Mouse (Mus musculus) forebrain, embryonic 11.5 days (tissue): Measurements from ENCODE around the gene Map3k5. TPM values are rescaled to one million over a fixed set of nuclear protein-coding genes. Genes with fewer than 3 reads are reported as not detected.
A peak's percentile ranks its signal among the peaks of the same experiment; 100 is the strongest.

Source experiments
- ATAC-seq: fragments of 200-750 bp; cut with Nextera tagmentation; replicated peaks from 2 replicates; pipeline ENCODE4 v1.8.0; 2017; ENCODE audit warnings: moderate TSS enrichment; ENCODE audit not compliant: low FRiP score
- DNase-seq: peaks from one replicate; pipeline ENCODE4 v3.0.0-alpha.2; 2017; ENCODE audit warnings: low spot score
- H3K27ac ChIP-seq: fragments of 300-500 bp; sonication (generic); 2 replicates; pipeline ENCODE4 v1.5.1; 2014; ENCODE audit warnings: low read depth, low read length
- H3K27me3 ChIP-seq: fragments of 300-500 bp; sonication (generic); 2 replicates; pipeline ENCODE4 v1.6.1; 2014; ENCODE audit warnings: mild to moderate bottlenecking, low read length, mixed read lengths; ENCODE audit not compliant: control insufficient read depth, insufficient read depth
- H3K36me3 ChIP-seq: fragments of 300-500 bp; sonication (generic); 2 replicates; pipeline ENCODE4 v1.6.1; 2014; ENCODE audit warnings: mild to moderate bottlenecking, low read length, moderate library complexity, mixed read lengths; ENCODE audit not compliant: control insufficient read depth, insufficient read depth
- H3K4me1 ChIP-seq: fragments of 300-500 bp; sonication (generic); replicated peaks from 2 replicates; pipeline ENCODE4 v1.6.1; 2014; ENCODE audit warnings: low read length, mixed read lengths; ENCODE audit not compliant: control insufficient read depth, insufficient read depth
- H3K4me2 ChIP-seq: fragments of 300-500 bp; sonication (generic); 2 replicates; pipeline ENCODE4 v1.6.1; 2014; ENCODE audit warnings: low read depth, mild to moderate bottlenecking, low read length, moderate library complexity, mixed read lengths; ENCODE audit not compliant: severe bottlenecking
- H3K4me3 ChIP-seq: fragments of 300-500 bp; sonication (generic); 2 replicates; pipeline ENCODE4 v1.5.1; 2014; ENCODE audit warnings: low read depth, low read length
- H3K9ac ChIP-seq: fragments of 300-500 bp; sonication (generic); 2 replicates; pipeline ENCODE4 v1.6.1; 2014; ENCODE audit warnings: low read length
- H3K9me3 ChIP-seq: fragments of 300-500 bp; sonication (generic); 2 replicates; pipeline ENCODE4 v1.6.1; 2016; ENCODE audit warnings: low read length, mixed read lengths; ENCODE audit not compliant: control insufficient read depth
- WGBS: fragments of 180-500 bp; shearing (Covaris S2); extraction: QIAGEN DNeasy Blood & Tissue Kit; methylation state at CpG from one replicate; pipeline ENCODE4 v1.1.7; 2014; 5-methylcytosine and 5-hydroxymethylcytosine counted together
- polyA plus RNA-seq: library from polyadenylated mRNA; unstranded; fragments of >200 nt; fragmentation: Nextera tagmentation; extraction: Ambion mirVana; gene quantifications from 2 replicates; pipeline ENCODE4 v1.2.1, GENCODE M21; 2014

Gene Map3k5
- polyA plus RNA-seq, 1 experiment from 2014 or later, result 0.49 TPM

DNA sequence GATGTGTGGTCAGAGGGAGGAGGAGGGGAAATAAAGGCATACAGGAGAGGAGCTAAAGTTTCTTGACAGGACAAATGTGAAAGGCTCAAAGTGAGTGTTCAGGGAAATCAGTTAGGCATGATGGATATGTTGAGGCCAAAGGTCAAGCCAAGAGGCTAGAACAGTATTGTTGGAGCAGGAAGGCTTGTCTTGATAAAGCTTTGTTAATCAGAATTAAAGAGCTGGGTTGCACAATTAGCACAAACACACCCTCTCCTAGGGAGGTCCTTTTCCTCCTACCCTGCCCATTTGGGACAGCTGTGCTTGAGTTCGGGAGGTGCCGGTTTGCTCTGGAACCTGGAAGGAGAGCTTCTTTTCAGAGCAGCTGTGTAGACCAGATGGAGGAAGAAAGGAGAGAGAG, 219.2 kb downstream of the Map3k5 start:
- no peaks in the 10 kb centered on the region for H3K9me3 ChIP-seq
- DNase-seq, result no peak
- H3K9ac ChIP-seq, result no peak overlapping the region
- H3K4me3 ChIP-seq, result no peak overlapping the region
- H3K4me1 ChIP-seq, result peaks cover 6% of the 10 kb centered on the region; the same call in 1 of the 2 replicates
- no peaks in the 10 kb centered on the region for H3K36me3 ChIP-seq
- H3K4me2 ChIP-seq, result no peak overlapping the region
- no peak for ATAC-seq
- peaks cover 10% of the 10 kb centered on the region for H3K27me3 ChIP-seq
- no peak overlapping the region for H3K27ac ChIP-seq
- WGBS, result 23% methylated on average over 2 of the region's 2 CpGs

GRCm38 (mm10) chr10:20155401-20155800, 221.1 kb downstream of the Map3k5 start:
- H3K27me3 ChIP-seq, result no peaks in the 10 kb centered on the region
- no peak overlapping the region for H3K4me3 ChIP-seq
- no peak for DNase-seq
- no peaks in the 10 kb centered on the region for H3K4me1 ChIP-seq
- H3K9me3 ChIP-seq, result no peaks in the 10 kb centered on the region
- no peak overlapping the region for H3K9ac ChIP-seq
- ATAC-seq, result no peak
- no peak overlapping the region for H3K4me2 ChIP-seq
- 86% methylated on average over 7 of the region's 7 CpGs for WGBS
- no peak overlapping the region for H3K27ac ChIP-seq
- H3K36me3 ChIP-seq, result no peaks in the 10 kb centered on the region

DNA sequence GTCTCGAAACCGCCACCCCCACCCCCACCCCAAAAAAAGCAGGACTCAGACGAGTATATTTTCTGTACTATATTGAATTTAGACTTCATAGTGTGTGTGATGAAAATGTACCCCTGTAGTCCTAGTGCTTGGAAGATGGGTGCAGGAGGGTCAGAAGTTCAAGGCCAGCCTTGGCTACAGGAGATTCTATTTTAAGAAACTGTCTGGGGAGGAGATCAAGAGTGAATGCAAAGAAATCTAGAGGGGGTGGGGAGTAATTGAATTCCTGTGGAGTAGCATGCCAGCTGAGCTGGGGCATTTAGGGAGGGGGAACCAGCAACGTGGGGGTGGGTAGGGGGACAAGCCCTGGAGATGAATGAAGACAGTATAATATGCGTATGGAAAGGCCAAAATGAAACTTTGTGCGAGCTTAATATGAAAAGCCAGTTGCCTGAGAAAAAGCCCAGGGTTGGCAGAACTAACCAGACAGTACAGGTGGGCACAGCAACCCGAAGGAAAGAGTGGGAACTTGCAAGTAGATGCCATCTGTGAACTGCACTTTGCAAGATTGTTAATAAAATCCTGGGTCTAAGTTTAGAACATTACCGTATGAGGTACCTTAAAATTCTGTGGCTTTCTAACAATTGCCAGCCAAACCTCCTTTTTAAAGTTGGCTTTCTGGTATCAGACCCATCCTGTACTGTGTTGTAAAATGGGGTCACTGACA, 222.9 kb downstream of the Map3k5 start:
- ATAC-seq (no peak), DNase-seq (no peak)
- Histone ChIP-seq H3K9me3 (no peaks in the 10 kb centered on the region), H3K27ac (no peak overlapping the region), H3K4me2 (no peak overlapping the region), H3K4me1 (no peaks in the 10 kb centered on the region), H3K27me3 (no peaks in the 10 kb centered on the region), H3K4me3 (no peak overlapping the region), H3K9ac (no peak overlapping the region), H3K36me3 (no peaks in the 10 kb centered on the region)
- WGBS, result 87% methylated on average over 8 of the region's 8 CpGs

GRCm38 (mm10) chr10:20158756-20159155, 224.5 kb downstream of the Map3k5 start:
- no peak overlapping the region for H3K9ac ChIP-seq
- no peaks in the 10 kb centered on the region for H3K27me3 ChIP-seq
- H3K4me3 ChIP-seq, result no peak overlapping the region
- H3K9me3 ChIP-seq, result no peaks in the 10 kb centered on the region
- no peaks in the 10 kb centered on the region for H3K4me1 ChIP-seq
- 63% methylated on average over 4 of the region's 4 CpGs for WGBS
- H3K36me3 ChIP-seq, result no peaks in the 10 kb centered on the region
- ATAC-seq, result no peak
- H3K4me2 ChIP-seq, result no peak overlapping the region
- H3K27ac ChIP-seq, result no peak overlapping the region
- DNase-seq, result peak; percentile 24

DNA sequence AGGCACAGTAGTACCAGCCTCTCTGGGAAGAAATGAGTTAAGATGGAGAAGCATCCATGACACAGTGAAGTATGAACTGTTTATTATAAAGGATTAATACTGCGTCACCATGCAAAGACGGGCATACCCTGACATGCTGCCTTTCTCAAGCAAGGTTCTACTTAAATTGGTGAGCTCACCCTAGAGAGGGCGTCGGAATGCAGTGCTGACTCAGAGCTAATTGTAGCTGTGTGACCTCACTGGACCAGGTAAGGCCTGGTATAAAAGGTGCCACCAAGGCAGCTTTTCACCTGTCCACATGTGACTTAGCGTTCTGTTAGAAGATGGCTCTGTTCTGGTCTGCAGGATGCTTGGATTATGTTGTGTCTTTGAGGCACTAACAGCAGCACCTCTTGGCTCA, 225.0 kb downstream of the Map3k5 start:
- Histone ChIP-seq H3K27me3 (no peaks in the 10 kb centered on the region), H3K9me3 (no peaks in the 10 kb centered on the region), H3K9ac (no peak overlapping the region), H3K4me2 (no peak overlapping the region), H3K36me3 (no peaks in the 10 kb centered on the region), H3K27ac (no peak overlapping the region), H3K4me3 (no peak overlapping the region), H3K4me1 (no peaks in the 10 kb centered on the region)
- 89% methylated on average over 5 of the region's 5 CpGs for WGBS
- DNase-seq (peak; percentile 10), ATAC-seq (no peak)

DNA sequence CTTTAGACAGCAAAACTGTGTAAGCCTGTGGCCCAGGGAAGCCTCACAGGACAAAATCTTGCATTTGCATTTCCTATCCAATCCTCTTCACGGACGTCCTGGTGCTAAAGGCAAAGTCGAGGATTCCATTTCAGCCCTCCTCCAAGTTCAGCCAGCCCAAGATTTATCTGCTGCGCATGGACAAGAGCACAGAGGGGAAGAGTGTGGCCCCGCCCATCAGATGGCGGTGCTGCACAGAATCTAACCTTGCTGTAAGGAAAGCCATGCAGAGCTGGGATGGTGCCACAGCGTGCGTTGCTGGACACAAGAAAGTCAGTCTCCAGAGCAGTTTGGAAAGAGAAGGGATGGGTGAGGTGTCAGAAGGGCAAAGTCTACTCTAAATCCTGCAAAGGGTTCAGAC, 226.6 kb downstream of the Map3k5 start:
- Histone ChIP-seq H3K4me3 (no peak overlapping the region), H3K27ac (no peak overlapping the region), H3K36me3 (no peaks in the 10 kb centered on the region), H3K9ac (no peak overlapping the region), H3K27me3 (no peaks in the 10 kb centered on the region), H3K4me2 (no peak overlapping the region), H3K4me1 (no peaks in the 10 kb centered on the region), H3K9me3 (no peaks in the 10 kb centered on the region)
- WGBS, result 62% methylated on average over 8 of the region's 8 CpGs
- DNase-seq, result no peak
- no peak for ATAC-seq

- WGBS, result 91% methylated on average over 5 of the region's 5 CpGs
- ATAC-seq, result no peak
- Histone ChIP-seq H3K9me3 (no peaks in the 10 kb centered on the region), H3K9ac (no peak overlapping the region), H3K4me2 (no peak overlapping the region), H3K27ac (no peak overlapping the region), H3K36me3 (no peaks in the 10 kb centered on the region), H3K4me3 (no peak overlapping the region), H3K27me3 (no peaks in the 10 kb centered on the region), H3K4me1 (no peaks in the 10 kb centered on the region)
- DNase-seq, result no peak
Measured at GRCm38 (mm10) chr10:20164810-20165209, 230.5 kb downstream of the Map3k5 start.

- ATAC-seq, result no peak
- no peak overlapping the region for H3K4me2 ChIP-seq
- H3K27ac ChIP-seq, result no peak overlapping the region
- H3K27me3 ChIP-seq, result no peaks in the 10 kb centered on the region
- no peak overlapping the region for H3K4me3 ChIP-seq
- no peaks in the 10 kb centered on the region for H3K9me3 ChIP-seq
- 79% methylated on average over 11 of the region's 11 CpGs for WGBS
- DNase-seq, result no peak
- no peaks in the 10 kb centered on the region for H3K36me3 ChIP-seq
- H3K4me1 ChIP-seq, result peaks cover 3% of the 10 kb centered on the region; the same call in 1 of the 2 replicates
- no peak overlapping the region for H3K9ac ChIP-seq
Measured at GRCm38 (mm10) chr10:20166797-20167196, 232.5 kb downstream of the Map3k5 start.

GRCm38 (mm10) chr10:20167467-20167866, 233.2 kb downstream of the Map3k5 start:
- Histone ChIP-seq H3K27me3 (no peaks in the 10 kb centered on the region), H3K9ac (no peak overlapping the region), H3K36me3 (no peaks in the 10 kb centered on the region), H3K27ac (no peak overlapping the region), H3K4me3 (no peak overlapping the region), H3K4me2 (no peak overlapping the region), H3K4me1 (peaks cover 5% of the 10 kb centered on the region; the same call in 1 of the 2 replicates), H3K9me3 (no peaks in the 10 kb centered on the region)
- no peak for DNase-seq
- WGBS, result 93% methylated on average over 4 of the region's 4 CpGs
- no peak for ATAC-seq
